Mouse (Mus musculus) liver, postnatal 0 days (tissue): ENCODE measurements at regions not wholly inside any gene's neighbourhood (a gene's known extent, or its start where the extent isn't known, plus 50 kb on each side); places are given as distances from the start of the nearest gene placed in this dataset.

Experiments used
- CTCF ChIP-seq: sonication (generic); IDR thresholded peaks from 2 replicates; pipeline ENCODE4 v1.5.1; 2016; ENCODE audit warnings: antibody characterized with exemption, low read depth
- EP300 ChIP-seq: IDR thresholded peaks from 2 replicates; pipeline ENCODE4 v1.6.1; 2016; ENCODE audit warnings: antibody characterized with exemption, low read depth, mild to moderate bottlenecking

DNA sequence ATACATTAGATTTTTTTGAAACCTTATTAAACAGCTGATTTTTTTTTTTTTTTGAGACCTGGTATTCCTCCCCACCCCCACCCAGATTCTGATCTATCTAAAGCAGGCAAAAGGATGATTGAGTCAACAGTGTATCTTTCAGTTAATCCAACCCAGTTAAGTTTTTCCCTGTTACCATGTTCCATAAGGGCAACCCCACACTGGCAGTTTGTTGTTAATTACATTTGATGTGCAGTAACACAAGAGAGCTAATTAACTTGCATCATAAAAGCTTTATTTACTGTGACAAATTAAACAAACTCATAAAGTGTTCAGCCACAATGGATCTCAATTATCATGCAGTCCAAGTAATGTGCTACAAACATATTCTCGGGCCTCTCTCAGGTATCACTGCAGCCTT lies 346.8 kb upstream of the Prkd1 start:
- TF ChIP-seq CTCF (no peak), EP300 (no peak)
